Mouse (Mus musculus) kidney, adult 11 months (tissue): ENCODE results near the gene Gm10065.
"Not testable (repeated sequence)": the region's sequence is repeated elsewhere in the genome, so short reads cannot be mapped to it uniquely, and the experiment has no call there.

Experiments
- DNase-seq: peaks from one replicate; pipeline ENCODE4 v3.0.0; 2022

The Gm10065 gene

DNA sequence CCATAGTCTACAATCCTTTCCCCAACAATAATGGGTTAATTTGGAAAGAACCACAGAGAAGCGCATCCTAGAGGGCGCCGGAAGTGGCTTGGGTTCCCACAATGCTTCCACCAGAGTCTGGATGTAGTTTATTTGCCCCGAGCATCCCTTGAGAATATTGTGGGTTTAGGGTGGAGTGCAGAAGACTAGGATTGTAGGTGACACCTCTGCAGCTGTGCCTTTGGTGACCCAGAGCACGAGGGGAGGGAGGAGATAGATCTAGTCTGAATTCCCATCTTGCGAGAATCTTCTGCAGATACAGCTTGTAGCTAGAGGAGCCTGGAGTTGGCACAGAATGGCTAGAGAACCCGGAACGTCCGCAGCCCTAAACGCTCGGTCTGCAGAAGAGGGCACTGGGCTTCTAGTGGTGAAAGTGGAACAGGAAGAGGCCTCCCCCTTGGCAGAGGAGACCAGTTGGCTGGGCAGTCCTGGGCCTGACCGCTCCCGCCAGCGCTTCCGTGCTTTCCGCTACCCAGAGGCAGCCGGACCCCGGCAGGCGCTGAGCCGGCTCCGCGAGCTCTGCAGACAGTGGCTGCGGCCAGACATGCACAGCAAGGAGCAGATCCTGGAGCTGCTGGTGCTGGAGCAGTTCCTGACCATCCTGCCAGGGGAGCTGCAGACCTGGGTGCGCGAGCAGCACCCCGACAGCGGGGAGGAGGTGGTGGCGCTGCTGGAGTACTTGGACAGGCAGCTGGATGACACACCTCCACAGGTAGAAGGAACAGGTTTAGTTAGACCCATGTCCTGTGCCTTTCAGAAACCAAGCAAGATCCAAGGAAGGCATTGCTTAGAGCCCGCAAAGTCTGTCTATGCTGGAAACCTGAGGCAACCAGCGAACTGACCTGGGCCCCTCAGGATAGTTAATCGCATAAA is at the start of gene Gm10065, which contains the start of gene Zkscan4:
Gene Gm10065, minus strand, starts transcription at position 683 of the 912 bp plus-strand sequence.
Gene Zkscan4, plus strand, starts transcription at position 149 of the 912 bp plus-strand sequence.
- peak; percentile 51 for DNase-seq

DNA sequence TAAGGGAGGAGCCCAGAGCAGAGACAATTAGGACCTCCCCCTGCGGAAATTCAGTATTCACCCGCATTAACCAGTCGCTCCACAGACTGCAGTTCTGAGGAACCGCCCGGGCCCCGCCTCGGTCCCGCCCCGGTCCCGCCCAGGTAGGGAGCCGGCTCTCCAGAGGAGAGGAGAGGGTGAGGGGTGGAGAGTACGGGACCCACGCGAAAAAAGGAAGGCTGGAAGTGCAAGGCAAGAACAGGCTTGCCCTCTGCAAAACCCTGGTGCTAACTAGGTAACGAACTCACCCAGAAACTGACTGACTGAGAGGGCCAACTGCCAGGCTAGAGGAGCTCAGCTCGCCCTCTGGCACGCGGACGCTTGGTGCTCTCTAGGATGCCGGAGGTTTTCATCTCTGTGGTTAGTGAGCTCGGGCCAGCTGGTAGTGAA is 27.0 kb upstream of the Gm10065 start:
- DNase-seq: peak; percentile 78

DNA sequence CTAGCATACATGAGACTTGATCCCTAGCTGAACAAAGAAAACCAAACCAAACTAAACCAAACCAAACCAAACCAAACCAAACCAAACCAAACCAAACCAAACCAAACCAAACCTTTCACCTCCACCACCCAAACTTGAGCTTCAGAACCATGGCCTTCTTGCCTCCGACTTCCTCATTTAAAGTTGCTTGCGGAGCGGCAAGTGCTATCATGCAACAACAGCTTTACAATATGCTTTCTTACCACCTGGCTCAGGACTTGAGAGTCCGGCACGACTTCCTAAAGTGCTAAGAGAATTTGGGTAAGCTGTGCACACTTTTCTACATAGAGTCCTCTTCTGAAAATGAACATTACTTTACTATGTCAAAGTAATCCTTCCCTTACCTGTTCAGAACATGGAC is 23.1 kb upstream of the Gm10065 start:
- DNase-seq: no peak

DNA sequence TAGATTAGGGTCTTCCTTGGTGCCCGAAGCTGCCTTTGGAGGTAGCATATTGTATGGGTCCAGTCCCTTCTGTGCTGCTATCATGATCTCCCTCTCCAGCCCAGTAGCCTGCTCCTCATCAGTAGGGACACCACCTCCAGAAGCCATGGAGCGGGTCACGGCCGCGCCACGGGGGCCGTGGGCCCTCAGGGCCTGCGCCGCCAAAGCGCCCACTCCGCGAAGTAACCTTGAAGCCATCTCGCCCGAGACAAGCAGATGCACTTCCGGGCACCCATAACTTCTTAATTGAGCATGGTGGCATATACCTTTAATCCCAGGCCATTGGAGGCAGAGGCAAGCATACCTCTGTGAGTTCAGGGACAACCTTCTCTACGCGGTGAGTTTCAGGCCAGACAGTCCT is 21.9 kb upstream of the Gm10065 start, which contains the start of gene Gm11273:
Gene Gm11273, minus strand, starts transcription at position 237 of the 400 bp plus-strand sequence.
- not testable (repeated sequence) for DNase-seq

DNA sequence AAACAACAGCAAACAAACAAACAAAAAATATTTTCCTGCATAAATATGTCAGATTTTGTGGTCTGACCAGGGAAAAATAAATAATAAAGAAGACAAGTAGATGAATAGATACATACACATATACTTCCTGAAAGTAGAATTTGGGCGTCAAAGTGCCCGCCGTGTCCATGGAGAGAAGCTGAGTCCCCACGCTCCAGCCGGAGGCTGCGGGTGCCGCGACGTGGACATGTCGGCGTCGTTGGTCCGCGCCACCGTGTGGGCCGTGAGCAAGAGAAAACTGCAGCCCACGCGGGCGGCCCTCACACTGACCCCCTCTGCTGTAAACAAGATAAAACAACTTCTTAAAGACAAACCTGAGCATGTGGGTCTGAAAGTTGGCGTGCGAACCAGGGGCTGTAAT is 15.8 kb upstream of the Gm10065 start, which contains the start of gene AK157302:
Gene AK157302, plus strand, starts transcription at position 144 of the 400 bp plus-strand sequence.
- no peak for DNase-seq

DNA sequence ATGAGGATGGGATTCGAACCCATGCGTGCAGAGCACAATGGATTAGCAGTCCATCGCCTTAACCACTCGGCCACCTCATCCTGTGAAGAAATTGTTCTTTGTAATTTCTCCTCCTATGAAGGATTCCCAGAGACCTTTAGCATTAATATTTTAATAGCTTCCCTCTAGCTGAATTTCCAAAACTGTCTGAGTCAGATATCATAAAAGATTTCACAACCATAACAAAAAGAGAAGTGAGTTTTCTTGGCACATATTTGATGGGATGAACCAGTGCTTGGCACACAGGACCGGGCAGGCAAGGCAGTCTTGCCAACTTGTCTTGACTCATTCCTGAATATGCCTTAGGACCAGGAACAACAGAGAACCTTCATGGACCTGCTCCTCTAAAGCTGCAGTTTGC is 13.6 kb upstream of the Gm10065 start:
- no peak for DNase-seq

DNA sequence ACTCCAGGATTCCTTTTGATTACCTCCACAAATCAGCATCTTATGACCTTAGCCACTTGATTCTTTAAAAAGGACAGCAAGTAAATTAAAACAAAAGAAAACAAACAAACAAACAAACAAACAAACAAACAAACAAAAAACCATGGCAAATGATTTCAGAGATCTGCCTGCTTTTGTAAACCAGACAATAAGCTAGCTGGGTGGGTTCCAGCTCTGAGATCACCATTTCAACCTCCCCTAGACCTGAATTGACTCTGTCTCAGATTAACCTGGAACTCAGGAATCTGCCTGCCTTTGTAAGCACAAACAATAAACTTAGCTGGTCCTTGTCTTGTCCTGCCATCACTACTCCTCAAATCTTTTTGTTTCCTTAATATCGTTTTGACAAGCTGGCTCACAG is 7.6 kb upstream of the Gm10065 start:
- DNase-seq: no peak

DNA sequence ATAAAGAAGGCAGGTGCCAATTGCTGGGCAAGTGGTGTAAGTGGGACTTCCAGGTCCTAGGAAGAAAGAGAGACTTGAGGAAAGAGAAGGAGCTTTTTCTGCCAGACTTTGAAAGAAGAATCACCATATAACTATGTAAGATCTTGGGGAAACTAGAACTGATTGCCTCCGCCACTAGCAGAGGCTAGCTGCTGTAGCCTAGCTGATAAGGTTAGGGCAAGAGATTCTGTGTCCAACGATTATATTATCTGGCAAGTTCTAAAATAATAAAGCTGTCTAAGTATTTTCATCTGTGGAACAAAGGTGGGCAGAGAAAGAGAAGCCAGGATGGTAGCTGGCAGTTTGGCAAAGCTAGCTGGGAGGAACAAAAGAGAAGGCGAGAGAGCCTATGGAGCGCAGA is 6.8 kb downstream of the Gm10065 start:
- no peak for DNase-seq

DNA sequence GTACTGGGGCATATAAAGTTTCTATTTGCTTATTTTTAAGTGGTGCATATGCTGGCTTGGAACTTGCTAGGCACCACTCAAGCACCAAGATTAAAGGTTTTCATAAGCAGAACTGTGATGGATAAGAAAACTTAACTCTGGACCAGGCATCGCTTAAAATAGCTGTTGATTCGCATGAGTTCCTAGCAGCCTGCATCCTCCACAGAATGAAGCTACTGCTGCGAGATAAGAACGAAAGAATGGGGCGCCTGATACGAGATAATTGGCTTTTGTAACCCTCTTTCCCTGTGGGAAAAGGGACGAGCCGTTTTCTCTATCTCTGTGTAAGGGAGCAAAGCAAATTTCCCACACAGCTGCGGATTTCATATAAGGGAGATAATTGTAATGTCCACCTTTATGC is 10.1 kb downstream of the Gm10065 start:
- no peak for DNase-seq

DNA sequence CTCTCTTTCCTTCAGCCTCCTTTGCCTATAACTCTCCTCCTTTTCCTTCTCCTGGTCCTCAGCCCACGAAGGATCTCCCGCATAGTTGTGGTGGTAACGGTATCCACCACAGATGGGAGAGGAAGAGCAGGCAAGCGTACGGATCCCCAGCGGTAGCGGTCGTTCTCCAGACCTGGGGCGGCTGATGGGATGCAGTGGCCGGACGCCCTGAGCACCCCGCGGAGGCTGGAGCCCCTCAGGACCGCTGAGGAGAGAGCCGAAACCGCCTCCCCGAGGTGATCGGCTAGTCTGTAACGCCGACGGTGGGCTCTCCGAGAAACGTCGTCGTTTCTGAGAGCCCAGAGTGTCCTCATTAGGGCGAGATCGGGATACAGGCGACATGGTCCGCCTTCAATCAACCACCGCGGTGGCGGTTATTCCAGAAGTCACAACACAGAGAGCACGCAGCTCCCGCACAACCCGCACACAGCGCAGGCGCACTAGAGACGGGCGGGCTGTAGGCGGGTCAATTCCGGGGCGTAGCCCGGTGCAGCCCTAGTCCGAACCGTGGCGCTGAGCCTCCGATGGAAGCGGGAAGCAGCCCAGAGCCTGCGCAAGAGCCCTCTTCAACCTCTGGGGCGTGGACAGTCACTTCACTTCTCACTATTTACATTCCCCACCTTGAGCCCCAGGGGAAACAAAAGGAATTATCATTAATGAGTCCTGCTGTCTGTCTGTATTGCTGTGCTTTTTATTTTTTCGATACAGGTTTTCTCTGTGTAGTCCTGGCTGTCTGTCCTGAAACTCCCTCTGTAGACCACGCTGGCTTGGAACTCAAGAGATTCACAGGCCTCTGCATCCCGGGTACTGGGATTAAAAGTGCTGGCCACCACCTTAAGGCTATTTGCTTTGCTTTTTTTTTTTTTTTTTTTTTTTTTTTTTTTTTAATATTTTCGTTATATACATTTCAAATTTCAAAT is 10.9 kb downstream of the Gm10065 start, which contains the start of gene Nkapl:
Gene Nkapl, minus strand, starts transcription at position 449 of the 959 bp plus-strand sequence.
- DNase-seq: peak; percentile 73

DNA sequence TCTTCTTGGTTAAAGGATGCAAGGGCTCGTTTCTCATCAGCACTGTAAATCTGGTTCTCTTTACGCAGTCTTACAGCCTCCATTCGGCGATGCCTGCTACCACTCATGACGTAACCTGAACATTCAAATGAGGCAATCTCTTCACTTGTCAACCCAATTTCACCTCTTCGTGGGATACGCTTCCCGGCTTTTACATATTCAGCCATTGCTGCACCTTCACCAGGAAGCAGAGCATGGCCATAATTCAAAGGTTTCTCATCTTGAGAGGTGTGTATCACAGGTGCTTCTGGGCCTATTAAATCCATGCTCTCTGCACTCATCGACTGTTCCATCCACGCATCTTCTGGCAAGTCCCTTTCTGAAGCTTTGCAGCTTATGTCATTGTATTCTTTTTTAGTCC is 11.9 kb downstream of the Gm10065 start:
- DNase-seq: no peak

DNA sequence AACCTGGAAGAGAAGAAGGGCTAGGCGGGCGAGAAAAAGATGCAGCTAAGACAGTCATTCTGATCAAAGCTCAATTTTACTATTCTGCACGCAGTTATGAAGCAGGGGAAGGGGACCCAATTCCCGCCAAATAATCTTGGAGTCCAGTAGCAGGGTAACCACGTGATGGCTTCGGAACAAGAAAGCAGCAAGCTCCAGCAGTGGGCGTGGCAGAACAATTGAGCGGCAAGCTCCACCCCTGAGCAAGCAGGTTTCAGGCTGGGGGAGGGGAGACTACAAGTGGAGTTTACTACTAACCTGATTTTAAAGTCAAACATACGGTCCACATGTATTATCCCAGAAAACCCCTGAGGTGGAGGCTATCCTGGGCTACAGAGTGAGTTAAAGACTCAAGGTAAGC is 16.7 kb downstream of the Gm10065 start:
- DNase-seq: not testable (repeated sequence)

DNA sequence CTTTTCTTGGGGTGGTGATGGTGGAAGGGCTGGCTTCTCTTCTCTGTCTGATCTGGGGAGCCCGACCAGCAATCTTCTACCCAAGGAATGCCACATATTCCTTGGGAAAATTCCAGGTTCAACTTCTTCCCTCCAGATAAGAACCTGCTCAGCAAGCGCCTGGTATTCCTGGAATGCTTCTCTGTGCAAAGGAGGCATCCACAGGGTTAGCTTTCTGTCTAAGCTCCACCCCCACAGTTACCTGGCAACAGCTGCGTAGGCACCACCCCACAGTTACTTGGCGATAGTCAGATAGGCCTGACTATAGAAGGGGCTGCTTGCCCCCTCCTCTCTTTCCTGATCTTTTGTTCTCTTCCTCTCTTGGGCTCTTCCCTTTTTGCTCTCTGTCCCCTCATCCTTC is 22.9 kb downstream of the Gm10065 start:
- no peak for DNase-seq

DNA sequence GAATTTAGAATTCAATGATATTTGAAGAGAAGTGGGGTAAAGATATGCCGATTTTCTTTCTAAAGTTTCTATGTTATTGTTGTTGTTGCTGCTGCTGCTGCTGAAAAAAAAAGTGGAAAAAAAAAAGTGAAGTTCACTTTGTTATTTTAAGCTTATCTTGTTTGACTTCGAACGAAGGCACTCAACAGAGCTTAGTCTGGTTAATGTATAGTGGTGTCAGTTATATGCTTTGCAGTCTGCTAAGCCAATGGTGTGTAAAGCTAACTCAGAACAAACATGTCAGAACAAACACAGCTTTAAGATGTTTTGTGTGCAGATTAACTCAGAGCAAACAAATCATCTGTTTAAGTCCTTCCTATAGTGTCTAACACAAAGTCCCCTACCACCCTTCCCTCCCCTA is 25.1 kb downstream of the Gm10065 start:
- no peak for DNase-seq

DNA sequence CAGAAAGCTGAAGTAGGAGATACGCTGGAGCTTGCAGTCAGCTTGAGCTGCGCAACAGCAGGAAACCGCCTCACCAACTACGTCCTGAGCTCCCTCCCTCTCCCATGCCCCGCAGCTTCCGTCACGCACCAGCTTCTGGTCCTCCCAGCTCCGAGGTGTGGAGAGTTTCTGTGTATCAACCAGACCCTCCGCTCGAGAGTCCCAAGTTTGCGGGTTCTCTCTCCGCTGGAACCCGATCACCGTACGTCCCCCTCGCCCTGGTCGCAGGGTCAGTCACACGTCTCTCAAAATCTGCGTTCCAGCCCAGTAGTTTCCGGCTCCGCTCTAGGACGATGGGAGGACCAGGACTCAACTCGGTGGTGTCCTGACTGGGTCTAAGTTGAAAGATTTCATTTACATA is 25.8 kb downstream of the Gm10065 start, which contains the start of gene Zscan26:
Gene Zscan26, minus strand, starts transcription at position 282 of the 400 bp plus-strand sequence.
- DNase-seq: peak; percentile 85

DNA sequence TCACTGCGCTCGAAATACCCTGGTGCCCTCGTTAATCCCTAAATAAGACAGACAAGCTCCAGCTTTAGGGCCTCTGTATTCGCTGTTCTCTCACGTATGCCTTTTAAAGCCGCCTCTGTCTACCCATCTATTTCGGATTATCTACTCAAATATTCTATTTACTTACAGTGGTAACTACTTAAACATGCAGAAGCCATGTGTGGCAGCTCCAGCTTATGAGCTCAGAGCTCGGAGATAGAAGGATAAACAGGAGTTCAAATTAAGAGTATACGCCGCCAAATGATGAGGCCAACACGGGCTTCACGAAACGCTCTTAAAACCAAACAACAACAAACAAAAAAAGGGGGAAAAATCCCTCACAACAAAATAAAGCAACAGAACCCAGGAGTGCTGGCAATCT is 26.2 kb downstream of the Gm10065 start:
- DNase-seq: no peak

DNA sequence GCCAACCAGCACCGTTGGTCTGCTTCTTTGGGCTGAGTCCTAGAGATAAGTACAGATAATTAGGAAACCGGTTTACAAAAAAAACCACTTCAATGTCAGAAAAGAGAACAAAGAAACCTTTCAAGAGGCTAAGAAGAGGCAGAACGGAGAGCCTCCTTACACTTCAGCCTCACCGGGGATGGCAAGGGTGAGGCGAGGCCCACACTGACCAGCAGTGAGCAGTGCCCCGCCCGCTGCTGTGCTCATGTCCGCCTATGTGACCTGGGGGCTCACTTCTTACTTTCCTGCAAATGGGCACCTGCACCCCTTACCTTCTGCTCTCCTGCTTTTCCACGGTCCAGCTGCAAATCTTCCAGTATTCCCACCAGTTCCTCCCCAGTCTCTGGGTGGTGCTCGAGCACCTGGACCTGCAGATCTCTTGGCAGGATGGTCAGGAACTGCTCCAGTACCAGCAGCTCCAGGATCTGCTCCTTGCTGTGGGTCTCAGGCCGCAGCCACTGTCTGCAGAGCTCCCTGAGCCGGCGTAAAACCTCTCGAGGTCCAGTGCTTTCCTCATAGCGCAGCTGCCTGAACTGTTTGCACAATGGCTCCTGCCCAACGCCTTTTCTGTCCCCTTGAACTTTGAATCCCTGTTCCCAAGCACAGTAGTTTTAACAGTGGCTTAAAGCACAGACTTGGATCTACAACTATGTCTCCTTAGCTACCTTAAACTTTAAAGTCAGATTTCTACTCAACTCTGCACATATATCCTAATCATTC is 31.2 kb downstream of the Gm10065 start:
- no peak for DNase-seq

DNA sequence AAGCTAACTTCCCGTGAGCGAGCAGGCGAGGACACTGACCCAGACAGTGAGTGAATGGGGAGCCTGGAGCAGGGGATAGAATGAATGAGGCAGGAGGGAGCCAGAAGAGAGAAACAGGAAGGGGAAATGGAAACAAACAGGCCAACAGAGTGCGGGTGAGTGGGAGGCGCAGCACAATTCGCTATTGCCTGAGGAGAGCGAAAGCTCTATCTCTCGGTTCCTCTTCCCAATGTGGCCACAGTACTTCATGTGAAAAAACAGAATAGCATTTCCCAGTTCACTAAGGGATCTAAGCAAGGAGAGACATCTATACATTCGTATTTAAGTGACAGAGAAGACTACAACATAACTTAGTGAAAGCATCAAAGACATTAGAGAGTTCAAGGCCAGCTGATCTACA is 32.4 kb downstream of the Gm10065 start:
- DNase-seq: no peak

DNA sequence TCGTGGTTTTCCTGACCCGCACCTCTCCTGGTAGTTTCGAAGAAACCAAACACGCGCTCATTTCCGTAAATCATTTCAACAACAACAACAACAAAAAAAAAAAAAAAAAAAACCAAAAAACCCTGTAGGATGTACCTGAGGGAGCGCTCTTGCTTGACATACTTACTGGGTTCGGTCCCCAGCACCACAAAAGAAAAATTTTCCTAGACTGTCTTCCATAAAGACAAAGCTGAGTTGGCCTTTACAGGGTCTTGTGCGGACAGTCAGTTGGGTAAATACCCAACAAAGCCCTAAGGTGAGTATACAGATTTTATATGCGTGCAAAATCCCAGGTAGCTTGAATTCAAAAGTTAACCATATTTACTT is 38.1 kb downstream of the Gm10065 start:
- DNase-seq: no peak

DNA sequence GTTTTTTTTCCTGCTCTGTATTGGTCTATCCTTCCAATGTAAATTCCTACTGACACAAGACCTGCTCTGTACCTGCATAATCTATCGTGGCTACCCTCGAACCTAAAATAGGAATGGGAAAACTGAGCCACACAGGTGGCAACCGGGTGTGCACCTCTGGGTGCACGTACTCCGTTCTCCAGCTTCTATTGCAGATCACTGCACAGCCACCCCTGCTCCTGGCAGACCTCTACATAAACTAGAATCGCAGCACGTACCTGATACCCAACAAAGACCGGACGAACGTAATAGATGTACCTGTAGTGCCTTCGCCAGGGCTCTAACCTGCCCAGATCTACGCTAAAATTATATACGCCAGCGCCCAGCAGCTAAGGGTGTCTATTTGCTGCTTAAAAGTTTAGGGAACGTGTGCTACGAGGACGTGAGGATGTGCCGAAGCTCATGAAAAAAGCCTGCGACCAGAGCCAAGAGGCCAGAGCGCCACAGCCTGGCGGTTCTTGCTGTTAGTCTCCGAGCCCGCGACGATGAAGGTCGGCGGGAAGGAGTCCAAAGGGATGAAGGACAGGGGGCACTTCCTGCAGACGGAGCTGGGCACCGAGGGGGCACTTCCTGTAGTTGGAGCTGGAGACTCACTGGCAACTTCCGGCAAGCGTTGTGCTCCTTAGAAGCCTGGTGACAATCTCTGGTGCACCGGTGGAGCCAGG is 38.6 kb downstream of the Gm10065 start, which contains the start of gene Pgbd1:
Gene Pgbd1, minus strand, starts transcription at position 556 of the 704 bp plus-strand sequence.
- DNase-seq: peak; percentile 72

DNA sequence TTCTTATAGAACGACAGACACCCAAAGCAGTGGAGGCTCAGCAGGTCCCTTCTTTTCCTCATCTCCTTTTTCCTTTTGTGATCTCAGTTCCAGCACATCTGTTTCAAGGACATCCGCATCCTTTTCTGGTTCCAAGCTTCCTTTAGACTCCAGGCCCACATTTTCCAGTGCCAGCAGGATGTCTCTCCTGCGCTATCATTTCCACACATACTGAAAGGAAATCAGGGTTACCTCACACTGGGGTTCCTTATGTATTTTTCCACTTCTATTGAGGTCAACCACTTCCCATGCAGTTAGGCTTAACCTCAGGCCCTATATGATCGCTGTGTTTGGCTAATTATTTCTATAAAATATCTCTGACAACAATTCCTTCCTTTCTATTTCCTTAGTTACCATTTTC is 43.8 kb downstream of the Gm10065 start:
- no peak for DNase-seq
